Mouse (Mus musculus) cerebellum, adult 18-20 months (tissue): ENCODE data around the gene Sbno2.
"Not testable (repeated sequence)": the region's sequence is repeated elsewhere in the genome, so short reads cannot be mapped to it uniquely, and the experiment has no call there.

Source experiments
- DNase-seq, 2 experiments: peaks; one replicate each; pipeline ENCODE4 v3.0.0; 2021

The Sbno2 gene

DNA sequence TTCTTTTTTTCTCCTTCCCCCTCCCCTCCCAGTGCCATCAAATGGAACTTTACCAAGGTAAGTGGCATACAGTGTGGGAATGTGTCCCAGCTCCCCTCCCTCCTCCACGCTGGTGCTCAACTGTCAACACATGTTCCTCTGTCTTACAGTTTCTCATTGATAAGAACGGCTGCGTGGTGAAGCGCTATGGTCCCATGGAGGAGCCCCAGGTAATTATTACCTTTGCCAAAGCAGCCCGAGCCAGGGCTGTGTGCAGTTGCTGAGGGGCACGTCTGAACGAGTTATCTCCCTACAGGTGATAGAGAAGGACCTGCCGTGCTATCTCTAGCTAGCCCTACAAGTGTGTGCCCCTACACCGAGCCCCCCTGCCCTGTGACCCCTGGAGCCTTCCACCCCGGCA, 49.5 kb downstream of the Sbno2 start:
- no peak for DNase-seq

DNA sequence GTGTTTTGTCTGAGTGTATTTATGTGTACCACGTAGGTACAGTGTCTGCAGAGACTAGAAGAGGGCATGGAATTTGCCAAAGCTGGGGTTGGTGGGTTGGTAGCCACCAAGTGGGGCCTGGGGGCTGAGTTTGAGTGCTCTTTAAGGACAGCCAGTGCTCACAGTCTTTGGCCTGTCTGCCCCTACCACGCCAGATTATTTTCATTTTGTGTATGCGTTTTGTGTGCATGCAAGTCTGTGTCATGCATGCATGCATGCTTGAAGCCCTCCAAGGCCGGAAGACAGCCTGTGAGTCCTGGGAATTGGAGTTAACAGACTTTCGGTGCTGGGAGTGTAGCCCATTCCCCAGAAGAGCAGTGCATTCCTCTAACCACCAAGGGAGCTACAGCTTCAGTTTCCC, 50.0 kb downstream of the Sbno2 start:
- no peak for DNase-seq

DNA sequence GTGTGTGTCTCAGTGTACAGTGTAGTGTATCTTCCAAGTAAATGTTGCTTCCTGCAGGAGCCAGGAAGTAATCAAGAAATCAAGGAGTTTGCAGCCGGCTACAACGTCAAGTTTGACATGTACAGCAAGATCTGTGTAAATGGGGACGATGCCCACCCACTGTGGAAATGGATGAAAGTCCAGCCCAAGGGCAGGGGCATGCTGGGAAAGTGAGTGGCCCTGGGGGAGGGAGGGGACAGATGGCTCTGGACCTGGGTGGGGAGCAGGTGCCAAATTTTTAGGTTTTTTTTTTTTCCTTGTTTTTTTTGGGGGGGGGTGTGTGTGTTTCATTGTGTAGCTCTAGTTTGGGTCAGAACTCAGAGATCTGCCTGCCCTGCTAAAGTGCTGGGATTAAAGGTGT, 50.5 kb downstream of the Sbno2 start:
- DNase-seq, result peak in 1 of 2 experiments; percentile 50

DNA sequence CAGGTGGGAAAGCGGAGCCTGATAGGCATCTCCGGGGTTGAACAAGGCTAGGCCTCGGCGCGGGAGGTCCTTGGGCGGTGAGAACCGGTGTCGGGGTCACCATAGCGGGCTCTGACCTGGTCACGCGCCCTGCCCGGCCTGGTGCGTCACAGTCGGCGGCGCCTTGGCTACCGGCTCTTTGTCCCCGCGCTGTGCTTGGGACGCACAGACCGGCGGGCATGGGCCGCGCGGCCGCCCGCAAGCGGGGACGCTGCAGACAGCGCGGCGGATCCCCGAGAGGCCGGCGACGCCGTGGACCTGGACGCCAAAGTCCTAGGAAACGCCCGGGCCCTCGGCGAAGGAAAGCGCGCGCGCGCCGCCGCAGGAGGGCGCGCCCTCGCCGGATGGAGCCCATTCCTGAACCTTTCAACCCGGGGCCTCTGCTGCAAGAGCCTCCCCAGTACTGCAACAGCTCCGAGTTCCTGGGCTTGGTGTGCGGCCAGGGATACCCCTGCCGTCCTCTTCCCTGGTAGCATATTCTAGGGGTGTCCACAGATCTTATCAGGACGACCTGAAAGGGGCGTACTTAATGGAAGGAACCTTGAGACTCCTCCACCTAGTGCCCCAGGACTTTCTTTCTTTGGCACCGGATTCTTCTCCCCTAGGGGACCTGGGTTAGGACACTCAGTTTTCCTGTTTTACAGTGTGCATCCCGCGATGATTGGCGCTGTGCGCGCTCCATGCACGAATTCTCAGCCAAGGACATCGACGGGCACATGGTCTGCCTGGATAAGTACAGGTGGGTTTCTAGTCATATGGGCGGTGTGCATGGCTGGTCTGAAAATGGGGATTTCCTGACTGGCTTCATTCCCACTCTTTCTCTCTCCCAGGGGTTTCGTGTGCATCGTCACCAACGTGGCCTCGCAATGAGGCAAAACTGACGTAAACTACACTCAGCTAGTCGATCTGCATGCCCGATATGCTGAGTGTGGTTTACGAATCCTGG, 51.2 kb downstream of the Sbno2 start:
- peak; percentile 55 to 72 for DNase-seq

DNA sequence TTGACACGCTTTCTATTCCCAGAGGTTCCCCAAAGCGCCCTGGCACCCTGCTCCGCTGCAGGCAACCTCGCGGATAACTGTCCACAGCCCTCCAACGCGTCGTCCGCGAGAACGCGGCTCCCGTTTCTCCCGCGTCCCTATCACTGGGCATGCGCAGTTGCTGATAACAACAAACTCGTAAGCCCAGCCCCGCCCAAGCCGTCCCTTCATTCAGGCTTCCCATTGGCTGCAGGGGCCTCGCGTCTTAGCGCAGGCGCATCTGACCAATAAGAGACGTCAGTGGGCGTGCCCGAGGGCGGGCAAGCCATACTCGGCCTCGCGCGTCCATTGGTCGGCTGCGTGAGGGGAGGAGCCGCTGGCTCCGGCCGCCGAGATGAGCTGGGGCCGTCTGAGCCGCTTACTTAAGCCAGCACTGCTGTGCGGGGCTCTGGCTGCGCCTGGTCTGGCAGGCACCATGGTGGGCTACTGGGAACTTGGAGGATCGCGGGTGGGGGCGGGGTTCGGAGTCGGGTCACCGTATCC, 52.1 kb downstream of the Sbno2 start:
- DNase-seq, result peak; percentile 99 to 100

DNA sequence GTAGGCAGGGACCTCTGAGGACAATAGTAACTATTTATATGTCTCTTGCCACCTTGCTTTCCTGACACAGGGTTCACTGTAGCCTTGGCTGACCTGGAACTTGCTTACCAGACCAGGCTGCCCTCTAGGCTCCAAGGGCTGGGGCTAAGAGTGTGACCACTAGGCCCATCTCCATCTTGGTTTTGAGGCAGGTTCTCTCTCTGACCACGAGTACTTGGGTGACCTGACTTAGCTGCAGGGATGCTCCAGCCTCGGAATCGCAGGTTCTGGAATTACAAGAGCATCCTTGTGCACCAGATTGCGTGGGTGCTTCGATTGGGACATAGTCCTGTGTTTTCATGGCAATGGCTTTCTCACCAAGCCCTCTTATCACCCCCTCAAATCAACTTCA, 53.0 kb downstream of the Sbno2 start:
- DNase-seq, result no peak

DNA sequence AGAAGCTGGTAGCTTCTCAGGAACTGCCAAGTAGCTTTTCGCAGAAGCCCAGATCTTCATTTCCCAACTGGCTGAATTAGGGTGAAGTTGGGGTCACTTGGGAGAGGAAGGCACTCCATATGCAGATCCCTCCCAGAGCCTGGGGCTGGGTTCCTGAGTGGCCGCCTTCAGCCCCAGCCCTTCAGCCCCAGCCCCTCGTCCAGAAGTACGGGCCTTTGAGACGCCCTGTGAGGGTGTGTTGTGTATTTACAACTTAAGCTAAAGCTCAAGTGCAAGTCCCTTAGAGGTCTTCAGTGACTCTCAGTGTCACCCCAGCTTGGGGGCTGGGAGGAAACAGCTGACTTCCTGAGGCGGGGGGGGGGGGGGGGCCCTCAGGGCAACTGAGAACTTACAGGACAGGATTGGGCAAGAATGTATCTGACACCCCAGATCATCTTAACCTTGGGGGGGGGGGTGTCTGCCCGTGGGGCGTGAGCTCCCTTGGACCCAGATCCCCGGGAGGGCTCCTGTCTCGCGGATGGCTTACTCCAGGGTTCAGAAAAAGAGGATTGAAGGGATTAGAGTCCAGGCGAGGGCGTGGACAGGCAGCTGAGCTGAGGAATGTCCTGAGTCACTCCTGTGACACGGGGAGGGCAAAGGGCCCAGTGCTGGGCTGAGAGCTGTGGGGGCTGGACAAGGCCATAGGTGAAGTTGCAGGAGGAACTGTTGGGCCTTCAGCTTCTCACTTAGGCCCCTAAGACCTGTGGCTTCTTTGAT, 53.6 kb downstream of the Sbno2 start:
- DNase-seq, result no peak

DNA sequence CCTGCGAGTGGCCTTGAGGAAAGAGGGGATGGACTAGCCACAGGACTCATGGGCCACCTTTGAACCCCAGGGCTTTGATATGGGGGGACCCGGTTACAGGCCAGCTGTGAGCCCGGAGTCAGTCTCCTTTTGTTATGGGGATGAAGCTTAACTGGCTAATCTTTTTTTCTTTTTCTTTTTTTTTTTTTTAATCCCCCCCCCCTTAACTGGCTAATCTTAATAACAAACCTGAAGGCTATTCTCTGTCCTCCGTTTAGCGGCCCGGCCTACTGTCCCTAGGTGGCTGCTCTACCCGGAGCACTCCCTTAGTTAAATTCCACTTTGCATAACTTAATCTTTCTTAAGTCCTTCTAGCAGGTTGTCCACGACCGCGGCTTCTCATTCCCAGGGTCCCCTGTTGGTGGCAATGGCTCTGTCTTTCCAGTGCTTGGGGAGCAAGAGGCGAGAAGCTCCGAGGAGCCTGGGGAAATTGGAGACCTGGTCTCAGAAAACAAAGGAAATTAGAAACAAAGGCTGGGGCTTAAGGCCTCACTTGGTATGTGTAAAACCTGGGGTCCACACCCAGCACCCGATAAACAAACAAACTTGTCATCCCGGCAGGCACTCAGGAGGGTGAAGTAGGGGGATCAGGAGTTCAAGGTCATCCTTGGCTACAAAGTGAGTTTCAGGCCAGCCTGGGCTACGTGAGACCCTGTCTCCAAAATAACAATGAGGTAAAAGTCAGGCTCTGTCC, 54.3 kb downstream of the Sbno2 start:
- no peak for DNase-seq

DNA sequence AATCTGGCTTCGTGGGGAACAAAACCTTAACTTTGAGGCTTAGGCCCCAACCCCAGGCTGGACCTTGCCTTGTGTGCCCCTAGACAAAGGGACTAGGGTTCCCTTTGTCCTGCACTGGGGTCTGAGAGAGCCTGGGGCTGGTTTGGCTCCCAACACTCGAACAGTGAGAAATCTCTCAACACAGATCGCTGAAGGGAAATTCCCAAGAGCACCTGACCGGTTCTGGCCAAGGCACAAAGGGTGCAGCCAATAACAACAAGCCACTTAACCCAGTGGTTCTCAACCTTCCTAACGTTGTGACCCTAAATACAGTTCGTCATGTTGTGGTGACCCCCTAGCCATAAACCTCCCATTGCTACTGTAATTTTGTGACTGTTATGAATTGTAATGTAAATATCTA, 55.1 kb downstream of the Sbno2 start:
- no peak for DNase-seq

DNA sequence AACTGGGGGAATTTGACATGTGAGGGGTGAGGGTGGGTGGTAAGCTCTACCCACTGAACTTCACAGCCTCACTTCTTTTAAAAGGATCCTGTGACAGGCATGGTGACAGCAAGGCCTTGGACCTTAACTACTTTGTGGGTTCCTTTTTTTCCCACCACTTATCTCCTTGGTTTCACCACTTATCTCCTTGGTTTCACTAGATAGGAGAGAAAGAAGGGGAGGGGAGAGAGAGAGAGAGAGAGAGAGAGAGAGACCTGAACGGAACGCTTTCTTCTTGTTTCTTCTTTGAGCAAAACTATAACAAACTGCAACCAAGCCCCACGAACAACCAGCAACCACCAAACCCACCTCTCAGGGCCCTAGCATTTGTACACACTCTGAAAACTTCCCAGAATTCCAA, 56.5 kb downstream of the Sbno2 start:
- DNase-seq, result no peak

DNA sequence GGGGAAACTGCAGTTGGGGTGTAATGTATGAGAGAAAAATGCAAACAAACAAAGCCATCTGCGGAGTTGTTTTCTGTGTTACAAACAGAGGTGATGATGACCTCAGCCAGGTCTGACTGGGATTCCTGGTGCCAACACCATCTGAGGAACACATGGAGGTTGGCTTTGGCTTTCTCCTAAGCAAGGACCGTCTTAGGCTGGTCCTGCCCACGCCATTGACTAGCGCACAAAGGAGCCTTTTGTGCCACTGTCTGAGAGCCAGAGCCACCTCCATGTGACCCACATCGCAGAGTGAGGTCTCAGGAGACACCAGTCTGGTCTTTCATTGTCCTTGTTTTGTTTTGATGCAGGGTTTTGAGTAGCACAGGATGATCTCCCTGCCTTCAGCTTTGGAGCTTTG, 57.0 kb downstream of the Sbno2 start:
- no peak for DNase-seq

DNA sequence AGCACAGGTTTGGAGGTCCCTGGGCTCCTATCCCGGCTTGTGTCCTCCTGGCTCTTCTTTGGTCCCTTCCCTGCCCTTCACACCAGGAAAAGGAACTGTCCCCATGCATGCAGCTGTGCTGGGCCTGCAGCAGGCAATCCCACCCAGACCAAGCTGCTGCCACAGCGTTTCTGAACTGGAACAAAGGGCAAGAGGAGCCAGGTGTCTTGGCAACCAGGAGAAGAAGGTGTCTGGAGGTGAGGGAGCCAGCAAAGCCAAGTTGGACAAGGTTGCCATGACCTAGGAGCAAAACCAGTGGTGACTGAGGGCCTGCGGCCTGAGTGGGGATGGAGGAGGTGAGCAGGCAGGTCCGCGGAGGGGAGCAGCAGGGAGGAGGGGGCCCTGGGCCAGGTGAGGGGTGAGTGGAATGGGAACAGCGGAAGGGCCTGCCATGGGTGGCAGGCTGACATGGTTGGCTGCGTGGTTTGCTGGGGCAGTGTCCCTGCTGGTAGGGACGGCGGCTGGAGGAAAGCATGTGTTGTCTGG, 58.3 kb downstream of the Sbno2 start, which contains the start of gene Gpx4:
Gene Gpx4, plus strand, starts transcription at position 126 of the 525 bp plus-strand sequence.
- no peak for DNase-seq

DNA sequence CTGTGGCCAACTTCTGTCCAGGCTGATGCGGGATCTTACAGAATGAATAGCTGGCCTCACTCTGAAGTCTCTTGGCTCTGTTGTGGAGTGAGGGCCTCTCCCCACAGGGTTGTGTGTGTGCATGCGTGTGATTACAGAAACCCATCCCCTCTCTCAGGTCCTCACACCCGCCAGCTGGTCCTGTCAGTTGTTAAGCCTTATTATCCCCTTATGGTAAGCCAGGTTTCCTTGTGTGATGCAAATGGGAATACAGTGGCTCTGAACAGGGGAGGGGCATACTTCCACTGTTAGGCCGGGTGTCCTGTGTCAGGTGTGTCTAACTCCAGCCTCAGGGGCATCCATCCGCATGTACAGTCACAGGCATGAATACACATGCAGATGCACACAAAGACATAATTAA, 59.6 kb downstream of the Sbno2 start:
- DNase-seq, result no peak

DNA sequence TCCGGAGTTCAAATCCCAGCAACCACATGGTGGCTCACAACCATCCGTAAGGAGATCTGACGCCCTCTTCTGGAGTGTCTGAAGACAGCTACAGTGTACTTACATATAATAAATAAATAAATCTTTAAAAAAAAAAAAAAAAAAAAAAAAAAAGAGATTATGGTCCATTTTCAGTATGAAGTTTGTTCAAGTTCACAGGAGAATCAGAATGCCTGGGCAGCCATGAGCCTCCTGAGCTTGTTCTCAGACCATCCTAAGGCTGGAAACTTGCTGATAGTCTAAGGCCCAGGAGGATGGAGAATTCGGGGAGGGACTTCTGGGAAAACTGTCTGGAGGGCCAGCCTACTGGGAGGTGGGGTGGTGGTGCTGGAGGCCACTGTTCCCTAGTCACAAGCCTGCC, 60.0 kb downstream of the Sbno2 start:
- not testable (repeated sequence) for DNase-seq

DNA sequence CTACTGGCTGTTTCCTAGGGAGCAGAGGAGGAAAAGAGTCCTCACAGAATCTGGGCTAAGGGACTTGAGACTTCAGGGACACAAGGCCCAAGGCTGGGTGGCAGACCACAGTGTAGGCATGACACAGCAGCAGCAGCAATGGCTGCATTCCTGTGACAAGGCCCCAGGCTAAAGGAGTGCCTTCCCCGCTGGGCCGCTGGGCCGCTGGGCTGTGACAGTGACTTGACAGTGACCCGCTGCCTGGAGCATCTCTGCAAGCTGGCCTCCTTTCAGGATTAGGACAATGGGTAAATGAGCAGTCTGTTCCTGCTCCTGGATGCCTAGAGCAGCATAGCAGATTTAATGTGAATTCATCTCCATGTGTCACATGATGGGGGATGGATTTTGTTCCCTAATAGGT, 61.3 kb downstream of the Sbno2 start:
- no peak for DNase-seq

DNA sequence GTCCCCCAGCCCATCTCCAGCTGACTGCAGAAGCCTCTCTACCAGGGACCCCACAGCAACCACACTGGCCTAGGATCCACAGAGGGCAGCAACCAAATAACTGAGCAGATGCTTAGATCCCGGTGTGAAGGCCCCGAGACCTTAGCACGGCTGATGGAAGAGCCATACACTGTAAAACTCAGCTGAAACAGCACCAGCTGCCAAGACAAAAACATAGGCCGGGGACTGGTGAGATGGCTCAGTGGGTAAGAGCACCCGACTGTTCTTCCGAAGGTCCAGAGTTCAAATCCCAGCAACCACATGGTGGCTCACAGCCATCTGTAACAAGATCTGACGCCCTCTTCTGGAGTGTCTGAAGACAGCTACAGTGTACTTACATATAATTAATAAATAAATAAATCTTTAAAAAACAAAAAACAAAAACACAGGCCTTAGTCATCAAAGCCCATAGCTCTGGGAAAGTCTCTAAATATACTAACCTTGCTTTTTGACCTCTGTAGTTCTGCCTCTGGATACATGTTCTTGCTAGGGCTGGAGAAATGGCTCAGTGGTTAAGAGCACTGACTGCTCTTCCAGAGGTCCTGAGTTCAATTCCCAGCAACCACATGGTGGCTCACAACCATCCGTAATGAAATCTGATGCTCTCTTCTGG, 63.8 kb downstream of the Sbno2 start:
- not testable (repeated sequence) for DNase-seq

DNA sequence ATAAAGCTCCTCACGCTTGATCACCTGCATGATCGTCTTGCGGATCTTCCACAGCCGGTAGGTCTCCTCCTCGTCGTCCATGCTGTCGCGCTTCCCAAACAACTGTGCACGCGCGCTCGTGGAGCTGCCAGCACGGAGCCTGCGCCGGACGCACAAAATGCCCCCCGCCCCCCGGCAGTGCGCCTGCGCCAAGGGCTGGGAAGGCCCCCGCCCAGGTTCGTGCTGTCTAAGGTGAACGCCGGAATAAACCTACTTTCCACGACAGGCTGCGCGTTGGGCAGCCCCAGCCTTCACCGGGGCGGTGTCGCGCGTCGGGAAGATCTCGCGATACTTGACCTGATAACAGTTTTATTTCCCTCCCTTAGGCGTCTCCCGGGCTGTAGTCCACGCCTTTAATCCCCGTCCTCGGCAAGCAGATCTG, 65.8 kb downstream of the Sbno2 start, which contains the start of gene Polr2e:
Gene Polr2e, minus strand, starts transcription at position 237 of the 421 bp plus-strand sequence.
- peak; percentile 96 to 97 for DNase-seq

DNA sequence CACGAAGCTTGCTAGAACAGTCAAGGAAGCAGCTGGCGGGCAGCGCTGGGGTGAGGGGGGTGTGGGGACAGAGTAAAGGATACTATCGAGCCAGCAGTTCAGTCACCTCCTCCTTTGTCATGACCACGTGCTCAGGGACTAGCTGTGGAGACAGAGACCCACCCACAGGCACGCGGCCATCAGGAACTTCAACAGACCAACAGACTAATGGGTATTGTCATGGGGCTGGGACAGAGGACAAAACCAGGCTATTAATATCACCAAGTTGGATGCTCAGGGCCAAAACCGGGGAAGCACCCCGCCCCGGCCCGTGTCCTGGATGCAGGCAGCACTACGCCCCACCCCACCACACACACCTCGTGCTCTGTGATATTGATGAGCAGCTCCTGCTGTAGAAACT, 68.5 kb downstream of the Sbno2 start:
- DNase-seq, result no peak

DNA sequence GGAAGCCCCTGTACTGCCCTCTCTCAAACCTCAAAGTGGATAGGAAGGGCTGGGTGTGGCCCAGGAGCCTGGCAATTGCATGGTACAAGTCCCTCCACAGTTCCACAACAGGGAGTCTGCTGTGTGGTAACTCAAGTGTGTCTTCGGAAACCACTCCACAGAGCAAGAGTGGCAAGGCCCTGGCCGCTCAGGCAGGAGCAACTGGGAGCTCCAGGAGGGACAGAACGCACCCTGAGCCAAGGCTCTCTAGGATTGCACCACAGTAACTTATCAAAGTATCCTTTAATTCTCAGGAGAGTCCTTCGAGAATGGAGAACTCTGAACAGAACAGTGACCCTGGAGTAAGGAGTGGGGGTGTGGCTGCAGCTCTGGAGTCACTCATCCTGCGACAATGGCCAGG, 69.7 kb downstream of the Sbno2 start:
- no peak for DNase-seq

DNA sequence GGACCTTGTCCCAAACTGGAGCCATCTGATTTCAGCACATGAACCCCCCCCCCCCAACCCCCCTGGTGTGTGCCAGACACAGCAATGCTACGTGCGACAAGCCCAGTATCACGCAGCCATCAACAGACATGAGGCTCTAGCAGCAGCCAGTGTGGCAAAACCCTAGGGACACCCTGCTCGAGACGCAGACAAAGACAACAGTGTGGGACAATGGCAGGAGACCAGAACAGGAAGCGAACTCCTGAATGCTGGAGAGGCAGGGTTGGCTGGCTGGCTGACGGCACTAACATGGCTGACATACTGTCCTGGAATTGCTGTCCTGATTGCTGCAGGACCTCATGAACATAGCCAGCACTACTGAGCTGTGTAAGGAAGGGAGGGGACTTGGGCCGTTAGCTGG, 70.2 kb downstream of the Sbno2 start:
- DNase-seq, result no peak

DNA sequence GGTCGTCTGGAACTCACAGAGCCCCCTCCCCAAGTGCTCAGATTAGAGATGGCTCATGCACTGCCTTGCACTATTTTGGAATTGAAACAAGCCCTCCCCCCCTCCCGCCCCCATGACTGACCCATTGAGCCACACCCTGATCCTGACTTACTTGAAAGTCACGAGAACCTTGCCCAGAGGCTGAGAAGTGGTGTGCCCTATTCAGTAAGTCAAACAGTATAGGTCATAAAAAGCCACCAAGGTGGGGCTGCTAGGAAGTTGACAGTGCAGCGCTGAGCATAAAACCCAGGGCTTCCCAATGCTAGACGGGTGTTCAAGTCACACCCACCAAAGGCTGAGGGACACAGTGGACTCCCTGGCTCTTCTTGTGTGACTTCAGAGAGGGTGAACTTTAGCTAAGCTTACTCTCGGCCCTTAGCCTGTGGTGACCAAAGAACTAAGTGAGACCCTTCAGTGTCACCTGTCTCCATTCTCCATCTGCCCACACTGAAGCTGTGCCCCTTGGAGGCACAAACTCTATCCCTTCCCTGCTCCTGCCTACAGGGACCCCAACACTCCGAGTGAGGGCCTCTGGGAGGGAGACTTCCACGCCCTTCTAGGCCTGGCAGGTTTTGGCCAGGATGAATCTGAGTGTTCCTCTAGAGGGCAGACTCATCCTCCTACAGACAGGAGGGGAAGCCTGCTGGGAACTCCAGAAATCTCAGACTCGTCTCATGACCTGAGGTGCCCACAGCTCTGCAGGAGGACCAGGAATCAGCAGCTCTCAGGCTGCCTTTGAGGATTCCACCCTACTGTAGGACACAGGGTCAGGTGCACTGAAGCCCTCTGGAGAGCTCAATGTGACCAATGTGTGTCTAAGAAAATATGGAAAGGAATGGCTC, 71.6 kb downstream of the Sbno2 start:
- DNase-seq, result peak; percentile 56 to 63
